8 mouse cellular contexts compared by ENCODE assay signal in genomic region chrX:151802956-151803776, GRCm38 (mm10). TPM values are rescaled to one million over a fixed set of nuclear protein-coding genes. Genes with fewer than 3 reads are reported as not detected.
A peak's percentile ranks its signal among the peaks of the same experiment; 100 is the strongest.
DNase-seq lines count a peak whose midpoint lies in the region; ATAC-seq and TF ChIP-seq lines count a peak whose summit lies in the region.

No protein-coding gene starts in this region.

- POLR2A ChIA-PET in Patski (lab: Charles Lee) = interaction anchor here (0.6 to 0.7 kb wide), 3 partner anchors 343 to 1325 kb away, joined by 3 to 4 read pairs (median 3); no protein-coding TSS in a partner anchor

- H3K9ac ChIP-seq in hindbrain, embryonic 13.5 days = peak overlapping the region; percentile 74

- in situ Hi-C loops in Patski (cut with MboI; ENCODE audit: low pct_unique_long_range_greater_than_20kb) = loop anchor here (25.0 kb wide), 1 partner anchor 266 kb away; no protein-coding TSS in a partner anchor

- H3K9me3 ChIP-seq in hindbrain, embryonic 13.5 days = no peaks in the 10 kb centered on the region

- TF ChIP-seq CTCF in Patski (IDR thresholded peaks at IDR 0.05) = no peak

- DNase-seq in Patski (ENCODE audit: low read depth, low spot score) = peak; percentile 88
- DNase-seq in cerebellum, postnatal 14 days = peak; percentile 94 to 95
- peak; percentile 91 to 94 for DNase-seq in frontal cortex, postnatal 14 days (ENCODE audit: low spot score in 2 of 2)
- DNase-seq in layer of hippocampus, postnatal 25 days (ENCODE audit: extremely low spot score in 1 of 2, low spot score in 1 of 2) = peak; percentile 69 to 79
- peak; percentile 96 for DNase-seq in lung, postnatal 25 days (ENCODE audit: low spot score)
- peak; percentile 96 for DNase-seq in retina, embryonic 14.5 days (ENCODE audit: low spot score)
- DNase-seq in thymus, postnatal 4 days = peak; percentile 90

- CTCF ChIA-PET in Patski (lab: Charles Lee) = interaction anchor here (1.4 kb wide), 1 partner anchor 11 kb away, joined by 5 read pairs; no protein-coding TSS in a partner anchor

- ATAC-seq in Patski = peak; percentile 84
- ATAC-seq in hindbrain, embryonic 13.5 days (ENCODE audit: low FRiP score) = peak; percentile 90

- 12% methylated on average over 77 of the region's 77 CpGs for WGBS in hindbrain, embryonic 13.5 days

- peak overlapping the region; percentile 92 for H3K27ac ChIP-seq in hindbrain, embryonic 13.5 days

- H3K36me3 ChIP-seq in hindbrain, embryonic 13.5 days = no peaks in the 10 kb centered on the region

- H3K27me3 ChIP-seq in Patski = peaks cover 12% of the 10 kb centered on the region
- peaks cover 9% of the 10 kb centered on the region; the same call in 1 of the 2 replicates for H3K27me3 ChIP-seq in hindbrain, embryonic 13.5 days

- peak overlapping the region; percentile 72 for H3K4me2 ChIP-seq in hindbrain, embryonic 13.5 days

- peaks cover 3% of the 10 kb centered on the region; the same call in 1 of the 2 replicates for H3K4me1 ChIP-seq in hindbrain, embryonic 13.5 days (replicated peaks)

- H3K4me3 ChIP-seq in hindbrain, embryonic 13.5 days = peak overlapping the region; percentile 51

RNA-seq across cellular contexts. Expression of gene Huwe1, which starts 2.6 kb away (rescaled TPM):
- 131 TPM for polyA plus RNA-seq in Patski (2021)
- 53.0 and 56.5 TPM in 2 replicates for polyA plus RNA-seq in hindbrain, embryonic 13.5 days (2015; fragmentation: Nextera tagmentation; extraction: Ambion mirVana)
- 100 to 1,000 TPM; 236 to 293 TPM for total RNA-seq in layer of hippocampus, postnatal 25 days (2021)

Comparison
In these comparisons a context has a peak if more than half of its experiments do, and no peak if none do; other contexts are left out.
1. Peak in every context shown above with its lines: DNase-seq, ATAC-seq, H3K4me3 ChIP-seq and H3K27ac ChIP-seq.